Mouse (Mus musculus): ENCODE data around the gene Coro7.
"Not testable (repeated sequence)": the region's sequence is repeated elsewhere in the genome, so short reads cannot be mapped to it uniquely, and the experiment has no call there.

Gene Coro7

DNA sequence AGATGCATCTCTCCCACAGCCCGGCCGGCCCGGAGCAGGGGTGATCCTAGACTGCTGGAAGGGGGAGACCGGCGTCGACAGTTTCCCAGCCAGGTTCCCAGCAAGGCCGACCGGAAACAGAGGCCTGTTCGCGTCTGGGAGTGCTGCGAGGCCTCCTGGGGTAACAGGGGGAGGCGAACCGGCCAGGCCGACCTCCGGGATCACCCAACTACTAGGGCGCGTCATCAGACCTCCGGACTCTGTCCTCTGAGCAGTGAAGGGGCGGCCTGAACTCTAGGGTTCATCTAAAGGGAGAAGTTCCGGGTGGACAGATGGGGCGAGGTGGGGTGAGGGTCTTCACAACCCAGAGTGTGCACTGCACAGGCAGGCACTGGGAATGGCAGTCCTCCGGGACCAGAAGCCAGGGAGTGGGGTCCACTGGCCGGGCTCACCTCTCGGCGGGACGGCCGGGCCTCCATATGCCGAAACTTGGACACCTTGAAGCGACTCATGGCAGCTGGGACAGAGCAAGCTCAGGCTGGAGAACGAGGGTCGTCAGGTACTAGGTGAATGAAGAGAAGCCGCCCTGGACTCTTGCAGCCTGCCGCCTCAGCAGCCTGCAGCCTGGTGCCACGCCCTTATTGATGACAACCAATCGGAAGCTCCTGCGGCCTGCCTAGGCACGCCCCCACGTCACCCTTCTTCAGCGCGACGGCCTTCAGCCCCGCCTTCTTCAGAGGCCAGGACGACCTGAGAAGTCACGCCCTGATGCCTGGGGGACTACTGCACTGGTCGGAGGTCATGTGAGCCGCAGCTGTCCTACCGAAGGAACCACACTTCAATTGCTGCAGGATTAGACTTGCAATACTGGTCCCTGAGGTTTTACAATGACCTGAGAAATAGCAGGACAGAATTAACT is at the start of gene Coro7:
Gene Coro7, minus strand, starts transcription at position 657 of the 898 bp plus-strand sequence.
- DNase-seq: peak; percentile 94 to 95

DNA sequence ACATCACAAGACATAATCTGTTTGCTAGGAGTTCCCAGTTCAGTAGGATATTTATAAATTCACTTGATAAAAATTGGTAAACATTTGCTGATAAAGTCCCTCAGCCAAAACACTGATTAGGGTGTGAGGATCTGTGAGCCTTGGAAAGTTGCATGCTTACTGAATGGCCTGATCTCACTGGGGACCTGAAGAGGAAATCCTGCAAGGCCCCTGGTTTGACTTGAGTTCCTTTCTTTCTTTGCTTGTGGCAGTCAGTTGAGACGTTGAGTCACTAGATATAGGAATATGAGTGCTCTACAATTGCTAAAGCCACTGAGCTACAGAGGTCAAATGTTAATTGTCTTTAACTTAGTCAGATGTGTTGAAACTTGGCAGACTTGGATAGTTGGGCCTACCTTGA is 48.4 kb upstream of the Coro7 start:
- no peak for DNase-seq

DNA sequence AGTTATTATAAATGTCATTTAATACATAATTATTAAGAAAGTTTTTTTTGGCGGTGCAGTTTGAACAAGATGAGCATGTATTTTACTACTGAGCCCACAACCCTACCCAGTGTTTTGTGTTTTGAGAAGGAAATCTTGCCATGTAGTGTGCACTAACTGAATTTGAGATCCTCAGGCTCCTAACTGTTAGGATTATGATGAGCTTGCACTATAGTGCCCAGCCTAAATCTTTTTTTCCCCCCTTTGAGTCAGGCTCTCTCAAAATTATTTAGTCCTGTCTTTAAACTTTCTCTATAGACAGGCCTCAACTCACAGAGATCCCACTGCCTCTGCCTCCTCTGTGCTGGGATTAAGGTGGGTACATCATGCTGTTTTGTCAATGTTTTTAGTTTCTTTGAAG is 47.9 kb upstream of the Coro7 start:
- DNase-seq: no peak

DNA sequence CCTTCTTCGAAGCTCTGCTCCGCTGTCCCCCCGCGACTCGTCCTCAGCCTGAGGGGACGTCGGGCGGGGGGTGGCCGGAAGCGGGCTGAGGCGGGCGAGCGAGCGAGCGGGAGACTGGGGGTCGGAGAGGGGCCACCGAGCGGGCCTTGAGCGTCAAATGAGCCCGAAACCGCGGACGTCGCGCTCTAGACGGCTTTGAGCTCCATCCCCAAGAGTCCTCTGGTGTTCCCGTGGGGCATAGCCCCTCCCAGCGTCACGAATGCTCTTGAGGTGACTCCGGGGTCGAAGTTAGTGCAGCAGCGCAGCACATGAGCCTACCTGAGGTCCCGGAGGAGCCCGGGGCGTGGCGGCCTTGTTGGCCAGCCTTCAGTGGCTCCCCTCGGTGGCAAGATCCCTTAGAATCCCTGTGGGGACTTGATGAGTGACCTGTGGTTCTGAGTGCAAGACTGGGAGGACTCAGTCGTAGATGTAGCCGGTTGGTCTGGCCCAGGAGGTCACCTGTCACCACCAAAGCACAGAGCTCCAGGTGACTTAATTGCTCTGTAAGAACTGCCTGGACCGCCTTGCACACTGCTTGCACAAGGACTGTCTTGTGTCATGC is 47.1 kb upstream of the Coro7 start:
- DNase-seq: peak; percentile 49 to 59

DNA sequence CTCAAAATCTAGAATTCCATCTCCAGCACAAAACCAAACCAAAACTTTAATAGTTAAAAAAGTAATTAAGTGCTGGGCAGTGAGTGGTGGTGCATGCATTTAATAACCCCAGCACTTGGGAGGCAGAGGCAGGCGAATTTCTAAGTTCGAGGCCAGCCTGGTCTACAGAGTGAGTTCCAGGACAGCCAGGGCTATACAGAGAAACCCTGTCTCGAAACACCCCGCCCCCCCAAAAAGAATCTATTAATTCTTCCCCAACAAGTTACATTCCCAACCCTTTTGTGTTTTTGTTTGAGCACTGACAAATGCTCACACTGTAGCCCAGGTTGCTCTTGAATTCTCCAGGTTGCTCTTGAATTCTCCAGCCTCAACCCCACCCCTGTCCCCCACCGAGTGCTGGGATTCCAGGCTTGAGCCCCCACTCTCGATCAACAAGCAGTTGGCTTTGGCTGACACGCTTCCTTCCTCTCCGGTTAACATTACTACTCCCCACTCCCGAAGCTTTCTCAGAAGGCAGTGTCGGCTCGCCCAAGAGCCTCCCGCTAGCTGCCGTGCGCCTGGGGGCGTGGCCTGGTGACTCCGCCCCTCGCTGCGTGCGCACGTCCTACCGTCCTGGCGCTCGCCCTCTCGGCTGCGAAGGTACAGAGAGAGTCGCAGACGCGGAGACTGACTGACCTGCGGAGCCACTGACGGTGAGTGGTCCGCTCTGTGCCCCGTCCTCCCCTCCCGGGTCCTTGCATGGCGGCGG is 46.4 kb upstream of the Coro7 start, which contains the start of gene Hmox2:
Gene Hmox2, plus strand, starts transcription at position 582 of the 748 bp plus-strand sequence.
- peak; percentile 93 to 95 for DNase-seq

DNA sequence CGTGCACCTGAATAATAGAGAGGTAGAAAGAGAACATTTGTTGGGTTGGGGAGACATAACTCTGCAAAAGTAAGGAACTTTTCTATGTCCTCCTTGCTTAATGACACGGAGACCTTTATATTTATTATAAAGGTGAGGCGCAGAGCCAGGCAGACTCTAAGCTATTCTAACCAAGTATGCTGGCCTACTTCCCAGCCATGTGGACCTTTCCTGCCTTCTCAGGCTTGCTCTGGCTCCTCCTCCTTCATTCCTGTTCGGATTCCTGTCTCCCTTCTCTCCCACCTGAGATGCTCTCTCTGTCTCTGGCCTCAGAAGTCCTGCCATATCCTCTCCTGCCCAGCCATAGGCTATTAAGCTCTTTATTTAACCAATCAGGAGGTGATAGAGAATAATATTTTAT is 45.7 kb upstream of the Coro7 start:
- peak; percentile 31 to 52 for DNase-seq

DNA sequence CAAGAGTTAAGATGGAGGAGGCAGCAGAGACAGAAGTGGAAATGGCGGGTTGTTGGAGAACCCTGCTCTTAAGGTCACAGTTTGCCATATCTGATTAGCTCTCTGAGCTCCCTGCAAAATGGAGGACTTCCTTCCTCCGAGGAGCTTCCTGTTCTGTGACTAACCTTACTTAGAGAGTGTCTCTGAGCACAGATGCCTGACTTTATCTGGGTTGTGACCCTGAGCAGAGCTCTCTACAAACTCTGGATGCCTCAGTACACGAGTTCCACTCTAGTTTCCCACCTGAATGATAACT is 43.3 kb upstream of the Coro7 start:
- no peak for DNase-seq

DNA sequence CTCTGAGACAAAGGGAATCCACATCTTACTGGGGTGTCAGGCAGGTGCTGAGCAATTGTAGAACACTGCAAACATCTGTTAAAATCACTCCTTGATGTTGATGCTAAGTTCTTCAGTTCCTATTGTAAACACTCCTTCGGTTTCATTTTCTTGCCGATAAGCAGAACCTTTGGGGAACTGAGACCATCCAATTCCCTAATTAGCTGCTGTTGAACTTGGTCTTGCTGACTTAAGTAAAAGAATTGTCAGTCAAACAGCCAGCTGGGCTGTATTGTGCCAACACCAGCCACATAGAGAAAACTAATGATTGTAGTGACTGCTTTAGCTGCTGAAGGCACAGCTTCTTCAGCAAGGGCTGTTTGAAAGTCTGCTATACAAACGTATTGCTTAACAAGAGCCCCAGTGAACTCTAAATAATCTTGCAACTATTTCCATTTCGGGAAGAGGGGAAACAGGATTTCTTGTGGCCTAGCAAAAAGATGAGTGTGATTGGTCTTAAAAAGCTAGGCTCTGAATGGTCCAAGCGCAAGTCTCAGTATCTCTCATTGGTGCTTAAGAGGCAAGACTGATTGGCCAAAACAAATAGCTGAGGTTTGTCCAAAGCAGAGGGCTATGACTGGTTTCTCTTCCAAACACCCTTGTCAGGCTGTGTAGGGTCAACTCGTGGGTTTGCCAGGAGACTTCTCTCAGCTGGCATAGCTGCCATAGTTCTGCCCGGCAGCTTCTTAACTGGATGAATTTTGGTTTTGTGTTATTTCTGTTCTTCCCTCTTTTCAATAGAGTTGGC is 42.7 kb upstream of the Coro7 start:
- DNase-seq: no peak

DNA sequence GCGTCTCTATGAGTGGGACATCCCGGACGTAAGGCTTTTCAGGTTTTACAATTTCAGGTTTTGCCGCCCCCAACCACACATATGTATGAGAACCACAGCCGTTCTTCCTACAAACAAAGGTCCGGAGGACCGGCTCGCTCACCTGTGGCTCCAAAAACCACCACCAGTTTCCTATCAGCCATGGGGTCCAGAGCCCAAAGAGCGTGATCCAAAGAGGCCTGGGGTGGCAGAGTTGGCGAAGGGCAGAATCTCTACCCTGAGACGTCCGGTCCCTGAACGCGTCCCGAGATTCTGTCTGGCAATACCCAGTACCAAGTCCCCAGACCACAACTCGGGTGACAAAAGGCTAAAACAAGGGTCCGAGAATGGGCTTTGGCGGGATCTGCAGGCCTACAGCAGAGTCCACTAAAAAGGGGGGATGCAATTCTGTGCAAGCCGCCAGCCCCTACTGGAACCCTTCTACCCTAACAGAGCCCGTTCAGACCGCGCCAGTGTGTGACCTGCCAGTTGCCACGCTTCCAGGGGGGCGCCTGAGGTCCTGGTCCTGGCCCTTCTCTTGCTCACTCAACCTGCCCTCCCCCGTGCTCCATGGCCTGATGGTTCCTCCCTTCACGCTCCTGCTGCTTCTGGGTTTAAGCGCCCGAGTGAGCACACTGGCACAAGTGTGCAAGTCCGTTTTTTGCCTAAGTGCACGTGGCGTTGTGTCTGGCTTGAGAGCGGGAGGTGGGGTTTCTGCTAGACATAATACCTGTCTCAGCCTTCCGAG is 39.4 kb upstream of the Coro7 start, which contains the start of gene Nmral1:
Gene Nmral1, minus strand, starts transcription at position 604 of the 766 bp plus-strand sequence.
- DNase-seq: peak; percentile 68 to 74

DNA sequence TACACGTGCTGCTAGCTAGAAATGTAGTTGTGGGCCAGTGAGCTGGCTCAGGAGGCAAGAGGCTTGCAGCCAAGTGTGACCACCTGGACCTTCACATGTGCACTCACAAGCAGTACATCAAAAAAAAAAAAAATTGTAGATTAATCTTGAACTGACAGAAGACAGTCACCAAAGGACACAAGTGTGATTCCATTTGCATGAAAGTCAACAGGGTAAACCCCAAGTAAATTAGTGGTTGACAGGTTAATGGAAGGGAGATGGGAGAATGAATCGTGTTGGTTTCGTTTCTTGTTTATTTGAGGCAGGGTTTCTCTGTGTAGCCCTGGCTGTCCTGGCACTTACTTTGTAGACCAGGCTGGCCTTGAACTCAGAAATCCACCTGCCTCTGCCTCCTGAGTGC is 38.3 kb upstream of the Coro7 start:
- no peak for DNase-seq

DNA sequence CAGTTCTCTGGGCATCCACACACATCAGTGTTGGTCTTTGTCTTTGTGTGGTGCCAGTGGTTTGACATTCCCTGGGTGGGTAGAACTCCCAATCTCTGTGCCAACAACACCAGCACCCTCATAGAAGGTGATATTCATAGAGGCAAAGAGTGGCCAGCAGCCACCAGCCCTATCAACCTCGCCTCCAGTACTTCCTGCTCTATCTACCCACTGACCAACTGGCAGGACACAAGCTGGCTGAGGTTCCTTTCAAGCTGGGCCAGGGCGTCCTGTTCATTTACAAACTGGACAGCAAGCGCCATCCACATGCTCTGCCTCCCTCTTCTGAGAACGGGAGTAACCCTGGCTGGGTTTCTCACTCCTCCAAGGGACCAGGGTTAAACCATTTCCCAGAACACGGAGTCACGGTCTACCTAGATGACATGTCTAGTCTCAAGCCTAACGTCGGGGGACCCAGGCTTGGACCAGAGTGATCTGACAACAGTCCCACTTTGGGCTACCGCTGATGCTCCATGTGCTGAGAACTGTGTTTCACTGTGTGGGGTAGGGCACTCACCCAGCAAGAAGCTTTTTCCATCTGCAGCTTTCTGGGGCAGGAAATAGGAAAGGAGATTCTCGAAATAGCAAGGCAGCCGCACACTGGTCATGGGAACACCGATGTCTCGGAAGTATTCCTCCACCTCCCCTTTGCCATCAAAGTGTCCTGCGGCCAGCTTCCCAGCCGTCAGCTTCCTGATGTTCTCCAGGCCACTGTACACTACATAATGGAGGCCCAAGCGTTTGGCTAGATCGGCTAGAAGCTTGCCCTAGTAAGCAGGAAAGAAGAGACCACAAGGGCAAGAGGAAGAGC is 34.5 kb upstream of the Coro7 start:
- no peak for DNase-seq

DNA sequence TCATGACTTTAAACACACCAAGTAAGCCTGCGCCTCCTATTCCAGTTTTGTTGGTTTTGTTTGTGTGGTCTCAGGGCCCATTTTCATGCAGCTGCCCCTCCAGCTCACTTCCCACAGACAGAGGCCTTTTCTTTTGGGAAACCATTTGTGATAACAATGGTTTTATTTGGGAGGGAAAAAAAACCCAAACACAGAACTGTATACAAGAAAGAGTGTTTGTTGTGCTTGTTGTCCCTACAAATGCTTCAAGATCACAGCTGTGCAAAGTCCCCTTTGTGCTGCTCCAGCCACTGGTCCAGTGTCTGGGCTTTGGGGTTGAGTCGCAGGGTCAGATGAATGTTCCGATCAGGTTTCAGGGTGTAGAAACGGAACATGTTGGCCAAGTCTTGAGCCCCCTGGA is 31.6 kb upstream of the Coro7 start:
- DNase-seq: no peak

DNA sequence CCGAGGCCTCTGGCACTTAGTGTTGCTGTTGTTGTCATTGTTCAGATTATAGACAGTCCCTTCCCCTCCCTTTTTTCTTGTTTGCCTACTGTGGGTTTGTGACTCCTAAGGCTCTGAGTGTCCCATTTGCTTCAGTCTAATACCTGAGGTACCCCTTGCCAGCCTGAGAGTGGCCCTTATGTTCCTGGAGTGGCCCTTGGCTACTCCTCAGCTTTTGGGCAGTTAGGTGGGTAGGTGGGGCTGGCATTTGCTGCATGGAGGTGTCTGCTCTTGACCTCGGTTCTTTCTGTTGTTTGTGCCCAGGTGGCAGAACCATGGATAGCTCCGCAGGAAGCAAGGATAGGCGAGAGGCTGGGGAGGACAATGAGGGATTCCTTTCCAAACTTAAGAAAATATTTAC is 26.0 kb upstream of the Coro7 start:
- DNase-seq: no peak

DNA sequence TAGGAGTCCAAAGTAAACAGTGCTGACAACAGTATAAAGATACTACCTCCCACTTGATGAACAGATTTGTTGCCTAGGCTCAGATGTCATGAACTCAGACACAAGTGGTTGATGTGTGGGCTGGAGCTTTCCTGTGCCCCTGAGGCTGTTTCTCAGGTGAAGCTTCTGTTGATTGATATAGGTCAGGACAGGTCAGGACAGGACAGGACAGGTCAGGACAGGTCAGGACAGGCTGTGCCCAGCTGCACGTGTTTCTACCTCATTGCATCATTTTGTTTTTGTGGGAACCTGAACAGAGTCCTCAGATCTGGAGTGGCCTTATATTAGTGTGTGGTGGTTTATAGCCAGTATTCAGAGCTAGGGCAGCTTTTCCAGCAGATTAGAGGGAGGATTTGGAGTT is 23.1 kb upstream of the Coro7 start:
- DNase-seq: no peak

DNA sequence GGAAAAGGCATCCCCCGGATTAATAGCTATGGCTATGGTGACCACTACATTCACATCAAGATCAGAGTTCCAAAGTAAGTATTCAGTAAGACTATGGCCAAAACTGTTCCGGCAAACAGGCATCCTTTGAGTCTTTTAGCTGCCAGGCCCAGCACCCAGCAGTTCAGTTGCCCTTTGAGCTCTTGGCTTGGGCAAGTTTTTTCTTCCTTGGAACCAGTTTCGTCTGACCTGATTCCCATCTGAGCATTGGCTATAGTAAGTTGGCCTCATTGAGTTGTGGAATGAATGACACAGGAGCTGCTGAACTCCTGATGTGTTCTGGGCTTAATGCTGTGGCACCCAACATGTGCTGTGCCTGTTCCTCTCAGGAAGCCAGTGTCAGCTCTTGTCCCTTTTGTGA is 21.6 kb upstream of the Coro7 start:
- DNase-seq: peak; percentile 42 to 47

DNA sequence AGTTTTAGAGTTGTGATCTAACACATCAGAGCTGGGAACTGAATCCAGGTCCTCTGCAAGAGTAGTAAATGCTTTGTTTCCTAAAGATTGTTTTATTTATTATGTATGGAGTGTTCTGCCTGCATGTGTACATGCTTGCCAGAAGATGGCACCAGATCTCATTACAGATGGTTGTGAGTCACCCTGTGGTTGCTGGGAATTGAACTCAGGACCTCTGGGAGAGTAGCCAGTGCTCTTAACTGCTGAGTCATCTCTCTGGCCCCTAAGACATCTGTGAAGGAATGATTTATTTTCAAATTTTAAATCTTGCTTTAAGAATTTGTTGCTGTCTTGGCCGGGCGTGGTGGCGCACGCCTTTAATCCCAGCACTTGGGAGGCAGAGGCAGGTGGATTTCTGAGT is 9.8 kb upstream of the Coro7 start:
- DNase-seq: not testable (repeated sequence)

DNA sequence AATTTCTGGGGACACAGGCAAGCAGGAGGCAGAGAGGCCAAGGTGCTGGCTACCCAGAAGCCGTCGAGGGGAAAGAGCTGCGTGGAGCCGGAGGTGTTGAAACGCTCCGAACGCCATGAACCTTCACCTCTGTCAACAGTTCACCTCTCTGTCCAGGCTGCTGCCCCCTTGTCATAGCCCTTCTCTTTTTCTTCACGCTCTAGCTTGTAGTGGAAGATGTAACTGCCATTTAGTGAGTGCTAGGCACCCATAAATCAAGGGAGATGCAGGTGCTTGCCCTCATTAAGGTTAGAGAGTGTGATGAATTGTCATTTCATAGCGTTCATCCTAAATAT is 4.8 kb upstream of the Coro7 start:
- no peak for DNase-seq

DNA sequence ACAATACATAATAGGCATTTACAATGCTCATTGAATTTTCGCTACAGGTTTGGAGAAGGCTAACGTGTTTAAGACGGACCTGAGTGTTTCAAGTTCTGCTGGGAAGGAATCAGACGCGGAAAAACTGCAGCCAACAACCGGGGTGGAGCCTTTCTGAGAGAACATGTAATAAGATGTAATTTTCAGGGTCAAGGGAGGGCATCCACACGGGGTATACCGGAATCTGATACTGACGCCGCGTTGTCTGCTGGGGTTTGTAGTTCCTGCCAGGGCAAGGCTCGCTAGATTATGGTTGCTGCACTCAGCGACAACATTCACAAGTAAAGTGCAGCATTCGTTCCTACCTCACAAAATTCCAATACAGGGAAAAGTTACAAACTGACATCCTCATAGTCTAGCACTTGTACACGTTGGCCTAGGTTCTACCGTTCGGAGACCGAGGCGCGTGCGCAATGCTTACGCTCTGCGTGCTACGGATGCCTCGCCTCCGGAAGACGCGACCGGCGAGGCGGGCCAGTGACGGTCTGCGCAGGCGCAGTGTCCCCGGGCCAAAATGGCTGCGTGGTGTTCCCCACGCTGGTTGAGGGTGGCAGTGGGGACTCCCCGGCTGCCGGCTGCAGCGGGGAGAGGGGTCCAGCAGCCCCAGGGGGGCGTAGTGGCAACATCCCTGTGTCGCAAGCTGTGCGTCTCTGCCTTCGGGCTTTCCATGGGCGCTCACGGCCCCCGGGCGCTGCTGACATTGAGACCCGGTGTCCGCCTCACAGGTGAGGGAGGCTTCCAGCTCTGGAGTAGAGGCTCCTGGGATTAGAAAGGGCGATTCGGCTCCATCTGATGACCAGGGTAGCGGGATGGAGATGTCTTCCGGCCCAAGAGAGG is 4.2 kb upstream of the Coro7 start:
- DNase-seq: peak; percentile 92 to 94

DNA sequence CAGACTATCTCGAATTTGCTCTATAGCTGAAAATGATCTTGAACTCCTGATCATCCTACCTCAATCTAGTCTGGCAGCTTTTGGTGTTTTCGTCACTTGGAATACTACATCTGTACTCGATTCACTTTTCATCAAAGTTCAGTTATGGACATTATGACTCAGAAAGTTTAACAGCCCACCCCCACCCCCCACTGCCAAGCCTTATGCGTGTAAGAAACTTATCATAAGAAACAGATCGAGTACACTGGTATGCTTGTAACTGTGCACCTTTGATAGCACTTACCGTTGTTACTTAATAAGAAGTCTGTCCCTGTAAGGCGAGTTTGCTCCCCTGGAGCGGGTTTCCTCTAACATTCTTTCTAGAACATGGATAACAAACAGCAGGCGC is 3.6 kb upstream of the Coro7 start:
- DNase-seq: no peak

DNA sequence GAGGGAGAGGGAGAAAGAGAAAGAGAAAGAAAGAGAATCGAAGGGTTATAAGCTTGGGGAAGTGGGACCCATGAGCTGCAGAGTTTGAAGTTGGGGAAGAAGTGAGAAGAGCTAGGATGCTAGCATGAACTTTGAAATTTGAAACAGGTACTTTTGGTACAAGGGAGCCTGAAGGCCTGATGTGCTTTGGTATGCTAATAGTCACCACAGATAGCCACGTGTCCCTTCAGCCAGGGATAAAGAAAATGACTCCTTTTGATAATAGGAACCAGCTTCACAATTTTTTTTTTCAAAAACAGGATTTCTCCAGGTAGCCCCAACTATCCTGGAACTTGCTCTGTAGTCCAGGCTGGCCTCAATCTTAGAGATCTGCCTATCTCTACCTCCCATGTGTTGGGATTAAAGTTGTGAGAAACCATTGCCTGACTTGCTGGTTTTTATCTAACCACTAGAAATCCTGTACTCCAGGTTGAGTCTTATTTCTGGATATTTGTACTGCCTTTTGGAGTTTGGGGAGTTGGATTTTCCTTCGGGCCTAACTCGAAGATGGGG is 3.1 kb upstream of the Coro7 start:
- no peak for DNase-seq

All from kidney, adult 8-10 months (tissue).